Mouse (Mus musculus) ES-Bruce4 (cell line): ENCODE measurements around the gene Ulk4.

Experiments used
- CTCF ChIP-seq: IDR thresholded peaks from one replicate; pipeline ENCODE4 v1.8.1; 2011; ENCODE audit warnings: low read depth, low read length
- EP300 ChIP-seq: IDR thresholded peaks from 2 replicates; pipeline ENCODE4 v1.6.1; 2011; ENCODE audit warnings: low read depth, low read length; ENCODE audit not compliant: insufficient read depth
- POLR2A ChIP-seq: IDR thresholded peaks from one replicate; pipeline ENCODE4 v1.8.1; 2011; ENCODE audit warnings: low read length; ENCODE audit not compliant: insufficient read depth

GRCm38 (mm10) chr9:121068115-121068514, 208.9 kb downstream of the Ulk4 start:
- TF ChIP-seq POLR2A = no peak
- no peak for TF ChIP-seq CTCF
- no peak for TF ChIP-seq EP300
